ENCODE assay signal across 7 mouse cellular contexts in genomic region chr14:55681160-55682117, GRCm38 (mm10). TPM values are rescaled to one million over a fixed set of nuclear protein-coding genes. Genes with fewer than 3 reads are reported as not detected.
DNase-seq lines count a peak whose midpoint lies in the region; ATAC-seq lines count a peak whose summit lies in the region.

Gene Tinf2, minus strand, starts transcription at chr14:55681820.

- ATAC-seq in intestine, embryonic 16.5 days = peak; percentile 98
- peak; percentile 98 for ATAC-seq in midbrain, embryonic 11.5 days (ENCODE audit: low FRiP score)

- peak within 1 kb of the TSS; percentile 82 for H3K4me2 ChIP-seq in intestine, embryonic 16.5 days (ENCODE audit: low read depth, low read length)
- peak within 1 kb of the TSS; percentile 71 for H3K4me2 ChIP-seq in midbrain, embryonic 11.5 days

- H3K9me3 ChIP-seq in intestine, embryonic 16.5 days (ENCODE audit: control insufficient read depth, low read length) = no peaks in the 10 kb centered on the region
- H3K9me3 ChIP-seq in midbrain, embryonic 11.5 days (ENCODE audit: control insufficient read depth, low read length) = no peaks in the 10 kb centered on the region

- peak; percentile 94 for DNase-seq in adrenal gland, adult 8-10 months
- peak; percentile 98 for DNase-seq in embryo, embryonic 9.5 days (ENCODE audit: extremely low spot score)
- DNase-seq in gastrocnemius, postnatal 4 days (ENCODE audit: low spot score in 2 of 2) = peak; percentile 84 to 89
- peak; percentile 94 to 95 for DNase-seq in left cerebral cortex, postnatal 36 days (ENCODE audit: low spot score in 2 of 2)
- DNase-seq in midbrain, embryonic 11.5 days (ENCODE audit: low spot score, missing footprints) = peak; percentile 99
- DNase-seq in skeletal muscle tissue, adult 2 months (ENCODE audit: low read depth, low spot score) = peak; percentile 94

- peak within 1 kb of the TSS; percentile 91 for H3K27ac ChIP-seq in intestine, embryonic 16.5 days (ENCODE audit: low read length)
- peak within 1 kb of the TSS; percentile 3; the same call in 1 of the 2 replicates for H3K27ac ChIP-seq in midbrain, embryonic 11.5 days (ENCODE audit: low read depth, low read length)

- H3K9ac ChIP-seq in intestine, embryonic 16.5 days (ENCODE audit: low read depth, low read length) = peak within 1 kb of the TSS; percentile 82
- peak within 1 kb of the TSS; percentile 79 for H3K9ac ChIP-seq in midbrain, embryonic 11.5 days (ENCODE audit: low read length)

- H3K4me3 ChIP-seq in intestine, embryonic 16.5 days (ENCODE audit: low read length) = peak within 1 kb of the TSS; percentile 81
- peak within 1 kb of the TSS; percentile 85 for H3K4me3 ChIP-seq in midbrain, embryonic 11.5 days (ENCODE audit: low read depth, low read length)

- peaks cover 5% of the 10 kb centered on the region; the same call in 1 of the 2 replicates for H3K4me1 ChIP-seq in intestine, embryonic 16.5 days (ENCODE audit: control insufficient read depth, insufficient read depth, low read length)
- H3K4me1 ChIP-seq in midbrain, embryonic 11.5 days (ENCODE audit: control insufficient read depth, insufficient read depth, low read length) = peaks cover 3% of the 10 kb centered on the region; the same call in 1 of the 2 replicates

- intact Hi-C loops in left cerebral cortex, postnatal 36 days (cut with DNase I) = loop anchor here (1.0 to 2.0 kb wide), 2 partner anchors 41 to 64 kb away; partner anchors contain the start of genes Dhrs1, Nop9 and Rabggta

- no peaks in the 10 kb centered on the region for H3K27me3 ChIP-seq in intestine, embryonic 16.5 days (replicated peaks; ENCODE audit: control insufficient read depth, insufficient read depth, low read length)
- H3K27me3 ChIP-seq in midbrain, embryonic 11.5 days (ENCODE audit: control insufficient read depth, insufficient read depth, low read length) = no peaks in the 10 kb centered on the region

- under 1% methylated on average over 66 of the region's 66 CpGs for WGBS in intestine, embryonic 16.5 days
- under 1% methylated on average over 66 of the region's 66 CpGs for WGBS in midbrain, embryonic 11.5 days

- peaks cover 16% of the 10 kb centered on the region for H3K36me3 ChIP-seq in intestine, embryonic 16.5 days (ENCODE audit: control insufficient read depth, insufficient read depth, low read length)
- H3K36me3 ChIP-seq in midbrain, embryonic 11.5 days (ENCODE audit: control insufficient read depth, insufficient read depth, low read length) = peaks cover 16% of the 10 kb centered on the region; the same call in 1 of the 2 replicates

RNA-seq across cellular contexts. Expression of gene Tinf2, which starts in this region (rescaled TPM):
- total RNA-seq in adrenal gland, adult 8-10 months (2022) = 10 to 100 TPM; 25.5 to 44.5 (median 34.2) TPM
- total RNA-seq in gastrocnemius, postnatal 4 days (2021) = 10 to 100 TPM; 21.6 to 21.7 TPM
- polyA plus RNA-seq in intestine, embryonic 16.5 days (2015; fragmentation: Nextera tagmentation; extraction: Ambion mirVana) = 32.6 and 37.1 TPM in 2 replicates
- 10 to 100 TPM; 15.2 to 16.9 TPM for total RNA-seq in left cerebral cortex, postnatal 36 days (2021)
- 62.6 and 64.4 TPM in 2 replicates for polyA plus RNA-seq in midbrain, embryonic 11.5 days (2014; fragmentation: Nextera tagmentation; extraction: Ambion mirVana)

Comparison
In these comparisons a context has a peak if more than half of its experiments do, and no peak if none do; other contexts are left out.
1. Peak in every context shown above with its lines: DNase-seq, ATAC-seq, H3K4me3 ChIP-seq and H3K27ac ChIP-seq.